Mouse (Mus musculus): ENCODE measurements around the gene Gdpd3. TPM values are rescaled to one million over a fixed set of nuclear protein-coding genes. Genes with fewer than 3 reads are reported as not detected.
A peak's percentile ranks its signal among the peaks of the same experiment; 100 is the strongest.

Gene Gdpd3
- polyA plus RNA-seq, 1 experiment from 2014 or later, result 1.6 TPM

GRCm38 (mm10) chr7:126736122-126736521 is 30.0 kb upstream of the Gdpd3 start:
- Histone ChIP-seq H3K4me2 (ENCODE audit: low read depth, low read length) (no peak overlapping the region), H3K36me3 (replicated peaks; ENCODE audit: insufficient read depth, low read length) (no peaks in the 10 kb centered on the region), H3K4me3 (ENCODE audit: low read depth, low read length) (no peak overlapping the region), H3K9ac (replicated peaks) (no peak overlapping the region), H3K27me3 (ENCODE audit: insufficient read depth, low read length) (no peaks in the 10 kb centered on the region), H3K27ac (ENCODE audit: low read depth) (no peak overlapping the region), H3K4me1 (ENCODE audit: insufficient read depth) (peaks cover 2% of the 10 kb centered on the region; the same call in 1 of the 2 replicates), H3K9me3 (ENCODE audit: low read length) (no peaks in the 10 kb centered on the region)
- no peak for TF ChIP-seq CTCF (IDR thresholded peaks at IDR 0.05; ENCODE audit: low read depth)
- no peak for TF ChIP-seq EP300 (IDR thresholded peaks at IDR 0.05; ENCODE audit: low read depth)
- DNase-seq (no peak), ATAC-seq (0 out of 2 replicates have a peak, but pooled peaks have one; percentile 23)
- 60% methylated on average over 8 of the region's 8 CpGs for WGBS (ENCODE audit: insufficient replicate concordance)

GRCm38 (mm10) chr7:126739551-126739950 is 26.6 kb upstream of the Gdpd3 start:
- TF ChIP-seq EP300 (IDR thresholded peaks at IDR 0.05; ENCODE audit: low read depth) (no peak), CTCF (IDR thresholded peaks at IDR 0.05; ENCODE audit: low read depth) (no peak)
- Histone ChIP-seq H3K4me3 (ENCODE audit: low read depth, low read length) (no peak overlapping the region), H3K4me1 (ENCODE audit: insufficient read depth) (peaks cover 2% of the 10 kb centered on the region; the same call in 1 of the 2 replicates), H3K4me2 (ENCODE audit: low read depth, low read length) (no peak overlapping the region), H3K9ac (replicated peaks) (no peak overlapping the region), H3K27me3 (ENCODE audit: insufficient read depth, low read length) (no peaks in the 10 kb centered on the region), H3K9me3 (ENCODE audit: low read length) (no peaks in the 10 kb centered on the region), H3K36me3 (replicated peaks; ENCODE audit: insufficient read depth, low read length) (no peaks in the 10 kb centered on the region), H3K27ac (ENCODE audit: low read depth) (no peak overlapping the region)
- DNase-seq (no peak), ATAC-seq (no peak)
- 78% methylated on average over 17 of the region's 17 CpGs for WGBS (ENCODE audit: insufficient replicate concordance)

GRCm38 (mm10) chr7:126740132-126740735 is 25.9 kb upstream of the Gdpd3 start:
- peaks cover 2% of the 10 kb centered on the region; the same call in 1 of the 2 replicates for H3K4me1 ChIP-seq (ENCODE audit: insufficient read depth)
- no peak overlapping the region for H3K4me3 ChIP-seq (ENCODE audit: low read depth, low read length)
- no peak overlapping the region for H3K9ac ChIP-seq (replicated peaks)
- ATAC-seq (no peak), DNase-seq (no peak)
- H3K9me3 ChIP-seq (ENCODE audit: low read length), result no peaks in the 10 kb centered on the region
- 76% methylated on average over 13 of the region's 13 CpGs for WGBS (ENCODE audit: insufficient replicate concordance)
- H3K4me2 ChIP-seq (ENCODE audit: low read depth, low read length), result no peak overlapping the region
- H3K27ac ChIP-seq (ENCODE audit: low read depth), result no peak overlapping the region; the same call in 1 of the 2 replicates
- no peaks in the 10 kb centered on the region for H3K36me3 ChIP-seq (replicated peaks; ENCODE audit: insufficient read depth, low read length)
- TF ChIP-seq EP300 (IDR thresholded peaks at IDR 0.05; ENCODE audit: low read depth), result no peak
- TF ChIP-seq CTCF (IDR thresholded peaks at IDR 0.05; ENCODE audit: low read depth), result no peak
- H3K27me3 ChIP-seq (ENCODE audit: insufficient read depth, low read length), result no peaks in the 10 kb centered on the region

- Histone ChIP-seq H3K4me3 (ENCODE audit: low read depth, low read length) (no peak overlapping the region), H3K9ac (replicated peaks) (no peak overlapping the region), H3K27me3 (ENCODE audit: insufficient read depth, low read length) (no peaks in the 10 kb centered on the region), H3K36me3 (replicated peaks; ENCODE audit: insufficient read depth, low read length) (no peaks in the 10 kb centered on the region), H3K4me1 (ENCODE audit: insufficient read depth) (peaks cover 2% of the 10 kb centered on the region), H3K27ac (ENCODE audit: low read depth) (no peak overlapping the region), H3K9me3 (ENCODE audit: low read length) (no peaks in the 10 kb centered on the region), H3K4me2 (ENCODE audit: low read depth, low read length) (no peak overlapping the region)
- no peak for TF ChIP-seq EP300 (IDR thresholded peaks at IDR 0.05; ENCODE audit: low read depth)
- TF ChIP-seq CTCF (IDR thresholded peaks at IDR 0.05; ENCODE audit: low read depth), result no peak
- DNase-seq (no peak), ATAC-seq (no peak)
- 61% methylated on average over 5 of the region's 5 CpGs for WGBS (ENCODE audit: insufficient replicate concordance)
These were observed 25.2 kb upstream of the Gdpd3 start for GRCm38 (mm10) chr7:126740977-126741376.

GRCm38 (mm10) chr7:126741452-126741851 is 24.7 kb upstream of the Gdpd3 start:
- Histone ChIP-seq H3K27me3 (ENCODE audit: insufficient read depth, low read length) (no peaks in the 10 kb centered on the region), H3K4me1 (ENCODE audit: insufficient read depth) (peaks cover 6% of the 10 kb centered on the region), H3K4me3 (ENCODE audit: low read depth, low read length) (no peak overlapping the region), H3K9ac (replicated peaks) (no peak overlapping the region), H3K4me2 (ENCODE audit: low read depth, low read length) (no peak overlapping the region), H3K9me3 (ENCODE audit: low read length) (no peaks in the 10 kb centered on the region), H3K27ac (ENCODE audit: low read depth) (no peak overlapping the region), H3K36me3 (replicated peaks; ENCODE audit: insufficient read depth, low read length) (no peaks in the 10 kb centered on the region)
- ATAC-seq, result no peak
- DNase-seq, result no peak
- WGBS (ENCODE audit: insufficient replicate concordance), result 70% methylated on average over 5 of the region's 5 CpGs
- TF ChIP-seq EP300 (IDR thresholded peaks at IDR 0.05; ENCODE audit: low read depth) (no peak), CTCF (IDR thresholded peaks at IDR 0.05; ENCODE audit: low read depth) (no peak)

- Histone ChIP-seq H3K9me3 (ENCODE audit: low read length) (no peaks in the 10 kb centered on the region), H3K27me3 (ENCODE audit: insufficient read depth, low read length) (no peaks in the 10 kb centered on the region), H3K4me2 (ENCODE audit: low read depth, low read length) (no peak overlapping the region), H3K4me3 (ENCODE audit: low read depth, low read length) (no peak overlapping the region), H3K4me1 (ENCODE audit: insufficient read depth) (peaks cover 10% of the 10 kb centered on the region), H3K9ac (replicated peaks) (no peak overlapping the region), H3K36me3 (replicated peaks; ENCODE audit: insufficient read depth, low read length) (no peaks in the 10 kb centered on the region), H3K27ac (ENCODE audit: low read depth) (no peak overlapping the region)
- ATAC-seq, result no peak
- TF ChIP-seq CTCF (IDR thresholded peaks at IDR 0.05; ENCODE audit: low read depth) (no peak), EP300 (IDR thresholded peaks at IDR 0.05; ENCODE audit: low read depth) (no peak)
- no peak for DNase-seq
- WGBS (ENCODE audit: insufficient replicate concordance), result 87% methylated on average over 13 of the region's 13 CpGs
These were observed 24.1 kb upstream of the Gdpd3 start for GRCm38 (mm10) chr7:126741964-126742482.

Data from liver, postnatal 0 days (tissue).